Mouse (Mus musculus): ENCODE data around the gene Tlcd2. TPM values are rescaled to one million over a fixed set of nuclear protein-coding genes. Genes with fewer than 3 reads are reported as not detected.

The Tlcd2 gene
- polyA plus RNA-seq, 1 experiment from 2014 or later: 6.1 TPM

GRCm38 (mm10) chr11:75467512-75468215 lies 6.1 kb downstream of the Tlcd2 start:
- Histone ChIP-seq H3K9me3 (ENCODE audit: low read length) (no peaks in the 10 kb centered on the region), H3K36me3 (ENCODE audit: insufficient read depth, low read length) (peaks cover 13% of the 10 kb centered on the region), H3K27ac (ENCODE audit: low read length) (no peak overlapping the region), H3K27me3 (replicated peaks; ENCODE audit: insufficient read depth, low read length) (no peaks in the 10 kb centered on the region), H3K4me3 (ENCODE audit: low read depth, low read length) (peak overlapping the region; percentile 40), H3K4me2 (replicated peaks; ENCODE audit: low read depth, low read length) (peak overlapping the region; percentile 68), H3K4me1 (ENCODE audit: insufficient read depth, low read depth, low read length) (no peaks in the 10 kb centered on the region), H3K9ac (replicated peaks; ENCODE audit: low read depth) (peak overlapping the region; percentile 43)
- ATAC-seq (peak; percentile 56), DNase-seq (ENCODE audit: low spot score) (peak; percentile 75)
- TF ChIP-seq CTCF (IDR thresholded peaks at IDR 0.05): peak; percentile 36
- no peak for TF ChIP-seq EP300 (IDR thresholded peaks at IDR 0.05)
- 15% methylated on average over 19 of the region's 19 CpGs for WGBS

- Histone ChIP-seq H3K9me3 (ENCODE audit: low read length) (no peaks in the 10 kb centered on the region), H3K4me1 (ENCODE audit: insufficient read depth, low read depth, low read length) (no peaks in the 10 kb centered on the region), H3K27ac (ENCODE audit: low read length) (no peak overlapping the region), H3K27me3 (replicated peaks; ENCODE audit: insufficient read depth, low read length) (no peaks in the 10 kb centered on the region), H3K4me3 (ENCODE audit: low read depth, low read length) (peak overlapping the region; percentile 40), H3K4me2 (replicated peaks; ENCODE audit: low read depth, low read length) (peak overlapping the region; percentile 68), H3K36me3 (ENCODE audit: insufficient read depth, low read length) (peaks cover 13% of the 10 kb centered on the region), H3K9ac (replicated peaks; ENCODE audit: low read depth) (peak overlapping the region; percentile 43)
- TF ChIP-seq CTCF (IDR thresholded peaks at IDR 0.05): no peak
- TF ChIP-seq EP300 (IDR thresholded peaks at IDR 0.05): no peak
- DNase-seq (ENCODE audit: low spot score): no peak
- 63% methylated on average over 7 of the region's 7 CpGs for WGBS
- ATAC-seq: no peak
Observed at GRCm38 (mm10) chr11:75468410-75468809, 6.9 kb downstream of the Tlcd2 start.

GRCm38 (mm10) chr11:75469261-75469660 lies 7.7 kb downstream of the Tlcd2 start:
- Histone ChIP-seq H3K27ac (ENCODE audit: low read length) (no peak overlapping the region), H3K4me3 (ENCODE audit: low read depth, low read length) (no peak overlapping the region)
- DNase-seq (ENCODE audit: low spot score): no peak

GRCm38 (mm10) chr11:75470675-75471074 lies 9.2 kb downstream of the Tlcd2 start:
- DNase-seq (ENCODE audit: low spot score) (no peak), ATAC-seq (no peak)
- Histone ChIP-seq H3K4me2 (replicated peaks; ENCODE audit: low read depth, low read length) (no peak overlapping the region), H3K4me3 (ENCODE audit: low read depth, low read length) (no peak overlapping the region), H3K9me3 (ENCODE audit: low read length) (no peaks in the 10 kb centered on the region), H3K36me3 (ENCODE audit: insufficient read depth, low read length) (peaks cover 2% of the 10 kb centered on the region), H3K9ac (replicated peaks; ENCODE audit: low read depth) (no peak overlapping the region), H3K4me1 (ENCODE audit: insufficient read depth, low read depth, low read length) (no peaks in the 10 kb centered on the region), H3K27ac (ENCODE audit: low read length) (no peak overlapping the region), H3K27me3 (replicated peaks; ENCODE audit: insufficient read depth, low read length) (no peaks in the 10 kb centered on the region)
- WGBS: 71% methylated on average over 3 of the region's 3 CpGs
- TF ChIP-seq CTCF (IDR thresholded peaks at IDR 0.05): no peak
- no peak for TF ChIP-seq EP300 (IDR thresholded peaks at IDR 0.05)

More at GRCm38 (mm10) chr11:75469261-75469660, 7.7 kb downstream of the Tlcd2 start:
- Histone ChIP-seq H3K4me1 (ENCODE audit: insufficient read depth, low read depth, low read length) (no peaks in the 10 kb centered on the region), H3K27me3 (replicated peaks; ENCODE audit: insufficient read depth, low read length) (no peaks in the 10 kb centered on the region), H3K36me3 (ENCODE audit: insufficient read depth, low read length) (peaks cover 13% of the 10 kb centered on the region), H3K9me3 (ENCODE audit: low read length) (no peaks in the 10 kb centered on the region), H3K9ac (replicated peaks; ENCODE audit: low read depth) (no peak overlapping the region), H3K4me2 (replicated peaks; ENCODE audit: low read depth, low read length) (no peak overlapping the region)
- ATAC-seq: no peak
- TF ChIP-seq EP300 (IDR thresholded peaks at IDR 0.05) (no peak), CTCF (IDR thresholded peaks at IDR 0.05) (no peak)
- WGBS: 95% methylated on average over 4 of the region's 4 CpGs

- Histone ChIP-seq H3K4me2 (replicated peaks; ENCODE audit: low read depth, low read length) (no peak overlapping the region), H3K4me3 (ENCODE audit: low read depth, low read length) (no peak overlapping the region), H3K9ac (replicated peaks; ENCODE audit: low read depth) (no peak overlapping the region), H3K9me3 (ENCODE audit: low read length) (no peaks in the 10 kb centered on the region), H3K27ac (ENCODE audit: low read length) (no peak overlapping the region), H3K27me3 (replicated peaks; ENCODE audit: insufficient read depth, low read length) (no peaks in the 10 kb centered on the region), H3K4me1 (ENCODE audit: insufficient read depth, low read depth, low read length) (no peaks in the 10 kb centered on the region), H3K36me3 (ENCODE audit: insufficient read depth, low read length) (no peaks in the 10 kb centered on the region)
- TF ChIP-seq CTCF (IDR thresholded peaks at IDR 0.05) (no peak), EP300 (IDR thresholded peaks at IDR 0.05) (no peak)
- 59% methylated on average over 11 of the region's 11 CpGs for WGBS
- ATAC-seq: no peak
- DNase-seq (ENCODE audit: low spot score): no peak
Observed at GRCm38 (mm10) chr11:75472469-75473081, 11.1 kb downstream of the Tlcd2 start.

GRCm38 (mm10) chr11:75473376-75473775 lies 11.9 kb downstream of the Tlcd2 start:
- DNase-seq (ENCODE audit: low spot score): no peak
- no peak for ATAC-seq
- H3K4me1 ChIP-seq (ENCODE audit: insufficient read depth, low read depth, low read length): no peaks in the 10 kb centered on the region
- no peak overlapping the region for H3K4me3 ChIP-seq (ENCODE audit: low read depth, low read length)
- H3K9me3 ChIP-seq (ENCODE audit: low read length): no peaks in the 10 kb centered on the region
- WGBS: 64% methylated on average over 7 of the region's 7 CpGs
- H3K36me3 ChIP-seq (ENCODE audit: insufficient read depth, low read length): no peaks in the 10 kb centered on the region
- H3K27me3 ChIP-seq (replicated peaks; ENCODE audit: insufficient read depth, low read length): no peaks in the 10 kb centered on the region
- H3K27ac ChIP-seq (ENCODE audit: low read length): no peak overlapping the region
- H3K9ac ChIP-seq (replicated peaks; ENCODE audit: low read depth): no peak overlapping the region
- TF ChIP-seq CTCF (IDR thresholded peaks at IDR 0.05): no peak
- no peak for TF ChIP-seq EP300 (IDR thresholded peaks at IDR 0.05)
- no peak overlapping the region for H3K4me2 ChIP-seq (replicated peaks; ENCODE audit: low read depth, low read length)
